Mouse (Mus musculus): ENCODE measurements around the gene Gm10309. TPM values are rescaled to one million over a fixed set of nuclear protein-coding genes. Genes with fewer than 3 reads are reported as not detected.

Gm10309 gene
- total RNA-seq, 1 experiment from 2014 or later = not detected

GRCm38 (mm10) chr17:86454351-86454706 is 50.7 kb downstream of the Gm10309 start:
- no peak for ATAC-seq (replicated peaks; ENCODE audit: insufficient number of reproducible peaks, low FRiP score, low TSS enrichment, poor library complexity, severe bottlenecking)

- no peak for ATAC-seq (replicated peaks; ENCODE audit: insufficient number of reproducible peaks, low FRiP score, low TSS enrichment, poor library complexity, severe bottlenecking)
Measured at GRCm38 (mm10) chr17:86453673-86454350, 51.2 kb downstream of the Gm10309 start.

- ATAC-seq (replicated peaks; ENCODE audit: insufficient number of reproducible peaks, low FRiP score, low TSS enrichment, poor library complexity, severe bottlenecking) = no peak
Measured at GRCm38 (mm10) chr17:86452934-86453333, 52.1 kb downstream of the Gm10309 start.

Other genes starting within 250 kb of the Gm10309 start
- gene Epas1, start 248.5 kb upstream of the Gm10309 start, total RNA-seq (2017) = 2.8 to 3.6 TPM in 2 of 3 replicates, not detected in the other

Data from monocyte, adult 5-6 weeks (primary cell).